Mouse (Mus musculus): ENCODE measurements around the gene Cyp4f39.
"Not testable (repeated sequence)": the region's sequence is repeated elsewhere in the genome, so short reads cannot be mapped to it uniquely, and the experiment has no call there.

Gene Cyp4f39

DNA sequence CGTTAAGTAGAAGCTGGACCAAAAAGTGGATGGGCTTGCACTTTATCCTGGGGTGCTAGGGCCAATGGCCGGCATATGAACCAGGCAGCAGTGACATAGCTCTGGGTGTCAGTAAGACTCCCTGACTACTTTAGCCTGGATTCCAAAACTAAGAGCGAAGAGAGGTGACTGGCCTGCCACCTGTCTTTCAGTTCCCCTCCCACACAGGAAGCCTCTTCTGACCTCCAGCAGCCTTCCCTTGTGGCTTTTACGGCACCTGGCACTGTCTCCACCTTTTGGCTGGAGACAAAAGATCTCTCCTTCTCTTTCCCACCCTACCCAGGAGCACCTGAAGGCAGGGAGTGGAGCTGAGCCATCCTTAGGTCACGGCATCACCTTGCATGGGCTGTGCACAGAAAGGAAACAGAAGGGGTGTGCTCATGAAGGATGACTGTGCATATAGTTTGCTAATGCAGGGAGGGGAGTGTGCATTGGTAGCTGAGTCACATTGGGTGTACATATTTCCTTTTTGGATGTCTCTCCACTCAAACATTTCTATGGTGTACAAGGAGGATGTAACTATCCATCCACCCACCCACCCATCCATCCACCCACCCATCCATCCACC is 22.5 kb downstream of the Cyp4f39 start:
- DNase-seq (ENCODE audit: low spot score): no peak

GRCm38 (mm10) chr17:32477204-32477603 is 24.7 kb downstream of the Cyp4f39 start:
- DNase-seq (ENCODE audit: low spot score): no peak

GRCm38 (mm10) chr17:32478727-32479126 is 26.2 kb downstream of the Cyp4f39 start:
- no peak for DNase-seq (ENCODE audit: low spot score)

GRCm38 (mm10) chr17:32479554-32480506 is 27.3 kb downstream of the Cyp4f39 start:
- DNase-seq (ENCODE audit: low spot score): no peak

GRCm38 (mm10) chr17:32481766-32482165 is 29.2 kb downstream of the Cyp4f39 start:
- DNase-seq (ENCODE audit: low spot score): no peak

GRCm38 (mm10) chr17:32483200-32483599 is 30.7 kb downstream of the Cyp4f39 start:
- DNase-seq (ENCODE audit: low spot score): peak; percentile 52

GRCm38 (mm10) chr17:32492349-32492980 is 39.9 kb downstream of the Cyp4f39 start:
- no peak for DNase-seq (ENCODE audit: low spot score)

DNA sequence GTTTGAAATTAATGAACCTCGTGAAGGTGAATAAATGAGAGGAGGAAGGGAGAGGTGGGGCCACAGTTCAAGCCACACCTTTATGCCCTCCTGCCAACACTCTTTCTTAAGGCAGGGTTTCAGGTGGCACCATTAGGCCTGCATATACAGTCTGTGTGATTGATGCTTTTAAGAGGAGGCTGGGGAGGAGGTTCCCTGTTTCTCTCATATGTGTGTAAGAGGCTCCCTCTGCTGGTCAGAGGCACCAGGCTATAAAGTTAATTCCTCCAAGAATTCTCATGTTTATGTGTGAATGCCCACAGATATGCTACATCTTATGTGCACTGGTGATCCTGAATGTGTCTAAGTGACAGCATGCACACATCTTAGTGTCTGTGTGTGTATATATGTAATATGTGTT is 42.1 kb downstream of the Cyp4f39 start:
- DNase-seq (ENCODE audit: low spot score): peak; percentile 16

GRCm38 (mm10) chr17:32500511-32500910 is 48.0 kb downstream of the Cyp4f39 start:
- DNase-seq (ENCODE audit: low spot score): not testable (repeated sequence)

GRCm38 (mm10) chr17:32501051-32501450 is 48.5 kb downstream of the Cyp4f39 start:
- no peak for DNase-seq (ENCODE audit: low spot score)

DNA sequence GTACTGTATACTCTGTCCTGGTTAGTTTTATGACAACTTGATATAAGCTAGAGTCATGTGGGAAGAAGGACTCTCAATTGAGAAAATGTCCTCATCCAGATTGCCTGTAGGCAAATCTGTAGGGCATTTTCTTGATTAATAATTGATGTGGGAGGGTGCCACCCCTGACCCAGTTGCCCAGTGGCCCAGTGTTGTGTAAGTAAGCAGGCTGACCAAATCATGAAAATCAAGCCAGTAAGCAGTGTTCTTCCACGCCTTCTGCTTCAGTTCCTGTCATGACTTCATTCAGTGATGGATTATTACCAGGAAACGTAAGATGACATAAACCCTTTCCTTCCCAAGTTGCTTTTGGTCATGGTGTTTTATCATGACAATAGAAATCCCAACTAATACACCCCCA is 50.6 kb downstream of the Cyp4f39 start:
- no peak for DNase-seq (ENCODE audit: low spot score)

DNA sequence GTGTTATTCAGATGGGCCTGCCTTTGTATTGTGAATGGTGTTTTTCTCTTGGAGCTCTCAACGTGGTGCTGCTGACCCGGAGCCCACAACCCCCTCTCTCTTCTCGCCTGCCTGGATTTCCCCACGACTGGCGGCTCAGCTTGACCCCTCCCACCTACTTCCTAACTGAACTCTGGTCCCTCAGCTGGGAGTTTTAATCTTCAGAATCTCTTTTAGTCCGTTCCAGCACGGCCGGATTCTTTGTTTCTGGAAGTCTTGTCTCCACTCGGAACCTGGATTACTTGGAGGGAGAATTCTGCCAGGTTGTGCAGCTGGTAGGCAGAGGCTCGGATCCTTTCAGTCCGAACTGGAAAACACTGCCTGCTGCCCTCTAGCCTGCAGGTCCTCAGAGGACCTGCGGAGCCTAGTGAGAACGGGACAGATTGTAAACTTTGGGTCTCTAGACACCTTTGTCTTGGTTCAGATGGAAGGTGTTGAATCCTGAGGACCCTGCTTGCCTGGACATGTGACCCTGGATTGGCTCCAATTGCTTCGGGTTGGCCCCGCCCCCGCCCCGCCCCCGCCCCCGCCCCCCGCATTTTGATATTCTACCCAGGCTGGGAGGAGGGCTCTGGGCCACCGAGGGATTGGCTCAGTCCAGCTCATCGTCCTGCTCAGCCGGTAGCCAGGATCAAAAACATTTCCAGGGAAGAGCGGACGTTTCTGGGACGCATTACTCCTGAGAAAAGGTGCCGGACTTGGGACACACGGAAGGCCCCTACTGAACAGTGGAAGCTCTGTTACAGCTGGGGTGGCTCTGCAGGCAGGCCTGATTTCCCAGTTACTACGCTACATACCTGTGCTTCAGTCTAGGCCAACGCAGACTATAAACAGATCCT is 53.6 kb downstream of the Cyp4f39 start, which contains the start of gene Cyp4f17:
TSS of gene Cyp4f17 (plus strand) at position 200 of the 878 bp plus-strand sequence.
- peak; percentile 90 for DNase-seq (ENCODE audit: low spot score)

GRCm38 (mm10) chr17:32506729-32507245 is 54.3 kb downstream of the Cyp4f39 start:
- DNase-seq (ENCODE audit: low spot score): no peak

- no peak for DNase-seq (ENCODE audit: low spot score)
Measured at GRCm38 (mm10) chr17:32516126-32516525, 63.6 kb downstream of the Cyp4f39 start.

DNA sequence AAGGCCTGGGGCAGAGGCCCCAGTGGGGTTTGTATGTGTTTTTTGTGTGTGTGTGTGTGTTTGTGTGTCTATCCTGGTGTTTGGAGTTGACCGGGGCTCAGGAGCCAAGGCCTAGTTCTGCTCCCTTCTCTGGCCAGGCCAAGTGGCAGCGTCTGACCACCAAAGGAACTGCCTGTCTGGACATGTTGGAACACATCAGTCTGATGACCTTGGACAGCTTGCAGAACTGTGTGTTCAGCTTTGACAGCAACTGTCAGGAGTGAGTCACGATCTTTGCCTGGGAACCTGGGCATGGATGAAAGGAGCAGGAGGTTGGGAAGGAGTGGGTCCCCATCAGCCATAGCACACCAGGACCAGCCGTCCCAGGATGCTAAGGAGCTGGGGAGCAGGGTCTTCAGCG is 69.5 kb downstream of the Cyp4f39 start:
- no peak for DNase-seq (ENCODE audit: low spot score)

DNA sequence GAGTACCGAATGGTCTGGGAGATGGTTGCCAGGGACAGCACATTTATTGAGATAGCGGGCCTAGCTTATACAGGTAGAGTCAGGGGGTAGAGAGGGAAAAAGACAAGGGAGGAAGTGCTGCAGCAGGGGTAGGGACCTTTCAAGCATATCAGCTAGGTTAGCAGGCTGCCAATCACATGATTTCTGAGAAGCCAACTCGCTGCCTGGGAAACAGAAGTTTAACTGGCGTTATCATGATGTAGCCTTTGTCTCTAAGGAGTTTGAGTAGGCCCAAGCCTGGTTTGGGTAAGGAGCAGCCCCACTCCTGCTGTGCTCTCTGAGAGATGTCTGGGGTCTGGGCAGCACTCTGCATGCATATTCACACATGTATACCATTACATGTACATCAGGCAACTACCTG is 69.9 kb downstream of the Cyp4f39 start:
- no peak for DNase-seq (ENCODE audit: low spot score)

DNA sequence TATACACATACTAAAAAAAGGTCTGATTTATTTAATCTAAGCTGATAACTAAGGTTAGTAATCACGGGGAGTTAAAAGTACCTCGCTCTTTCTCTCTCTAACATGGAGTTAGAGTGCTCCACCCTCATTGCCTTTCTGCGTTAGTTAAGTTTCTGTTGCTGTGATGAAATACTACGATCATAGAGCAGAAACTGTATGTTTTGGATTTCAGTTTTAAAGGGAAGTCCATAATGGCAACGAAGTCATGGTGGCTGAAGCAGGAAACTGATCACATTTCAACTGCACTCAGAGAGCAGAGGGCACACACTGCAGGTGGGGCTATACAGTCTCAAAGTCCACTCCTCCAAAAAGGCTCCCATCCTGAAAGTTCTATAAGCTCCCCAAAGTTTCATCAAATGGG is 70.3 kb downstream of the Cyp4f39 start:
- DNase-seq (ENCODE audit: low spot score): no peak

GRCm38 (mm10) chr17:32523895-32524294 is 71.4 kb downstream of the Cyp4f39 start:
- DNase-seq (ENCODE audit: low spot score): no peak

DNA sequence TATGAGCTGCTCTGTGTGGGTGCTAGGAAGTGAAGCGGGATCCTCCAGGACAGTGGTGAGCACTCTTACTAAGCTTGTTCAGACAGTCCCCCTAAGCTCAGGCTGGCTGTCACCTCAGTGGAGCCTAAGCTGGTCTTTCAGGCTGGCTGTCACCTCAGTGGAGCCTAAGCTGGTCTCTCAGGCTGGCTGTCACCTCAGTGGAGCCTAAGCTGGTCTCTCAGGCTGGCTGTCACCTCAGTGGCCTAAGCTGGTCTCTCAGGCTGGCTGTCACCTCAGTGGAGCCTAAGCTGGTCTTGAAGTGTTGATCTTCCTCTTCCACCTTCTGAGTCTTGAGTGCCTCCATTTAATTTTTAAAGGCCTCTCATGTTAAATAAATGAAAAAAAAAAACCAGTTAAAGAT is 73.8 kb downstream of the Cyp4f39 start:
- not testable (repeated sequence) for DNase-seq (ENCODE audit: low spot score)

GRCm38 (mm10) chr17:32527748-32528147 is 75.2 kb downstream of the Cyp4f39 start:
- no peak for DNase-seq (ENCODE audit: low spot score)
